Mouse (Mus musculus): ENCODE data around the gene Apaf1.

The Apaf1 gene

GRCm38 (mm10) chr10:91082550-91083392 lies at the start of gene Apaf1, which contains the start of gene Ikbip:
Apaf1 (minus strand) TSS chr10:91082770.
Ikbip (plus strand) TSS chr10:91082940.
- DNase-seq (ENCODE audit: low read depth, low spot score) = peak; percentile 99

- DNase-seq (ENCODE audit: low read depth, low spot score) = no peak
Measured at GRCm38 (mm10) chr10:91131565-91131964, 49.0 kb upstream of the Apaf1 start.

GRCm38 (mm10) chr10:91130792-91131191 lies 48.2 kb upstream of the Apaf1 start:
- no peak for DNase-seq (ENCODE audit: low read depth, low spot score)

GRCm38 (mm10) chr10:91128551-91129160 lies 46.1 kb upstream of the Apaf1 start:
- no peak for DNase-seq (ENCODE audit: low read depth, low spot score)

- no peak for DNase-seq (ENCODE audit: low read depth, low spot score)
Measured at GRCm38 (mm10) chr10:91127395-91127794, 44.8 kb upstream of the Apaf1 start.

GRCm38 (mm10) chr10:91126618-91127355 lies 44.2 kb upstream of the Apaf1 start:
- no peak for DNase-seq (ENCODE audit: low read depth, low spot score)

GRCm38 (mm10) chr10:91123828-91124822 lies 41.6 kb upstream of the Apaf1 start, which contains the start of gene Slc25a3:
Slc25a3 (minus strand) TSS chr10:91124059.
- DNase-seq (ENCODE audit: low read depth, low spot score) = peak; percentile 99

GRCm38 (mm10) chr10:91123281-91123827 lies 40.8 kb upstream of the Apaf1 start:
- DNase-seq (ENCODE audit: low read depth, low spot score) = no peak

- DNase-seq (ENCODE audit: low read depth, low spot score) = no peak
Measured at GRCm38 (mm10) chr10:91122646-91123045, 40.1 kb upstream of the Apaf1 start.

- no peak for DNase-seq (ENCODE audit: low read depth, low spot score)
Measured at GRCm38 (mm10) chr10:91116958-91117357, 34.4 kb upstream of the Apaf1 start.

- DNase-seq (ENCODE audit: low read depth, low spot score) = no peak
Measured at GRCm38 (mm10) chr10:91109841-91110240, 27.3 kb upstream of the Apaf1 start.

- DNase-seq (ENCODE audit: low read depth, low spot score) = no peak
Measured at GRCm38 (mm10) chr10:91105981-91106380, 23.4 kb upstream of the Apaf1 start.

GRCm38 (mm10) chr10:91102799-91103590 lies 20.4 kb upstream of the Apaf1 start:
- DNase-seq (ENCODE audit: low read depth, low spot score) = no peak

GRCm38 (mm10) chr10:91101936-91102335 lies 19.4 kb upstream of the Apaf1 start:
- no peak for DNase-seq (ENCODE audit: low read depth, low spot score)

- no peak for DNase-seq (ENCODE audit: low read depth, low spot score)
Measured at GRCm38 (mm10) chr10:91100101-91100500, 17.5 kb upstream of the Apaf1 start.

GRCm38 (mm10) chr10:91098056-91098455 lies 15.5 kb upstream of the Apaf1 start:
- no peak for DNase-seq (ENCODE audit: low read depth, low spot score)

GRCm38 (mm10) chr10:91094251-91095104 lies 11.9 kb upstream of the Apaf1 start:
- no peak for DNase-seq (ENCODE audit: low read depth, low spot score)

- DNase-seq (ENCODE audit: low read depth, low spot score) = no peak
Measured at GRCm38 (mm10) chr10:91092812-91093211, 10.2 kb upstream of the Apaf1 start.

- DNase-seq (ENCODE audit: low read depth, low spot score) = no peak
Measured at GRCm38 (mm10) chr10:91083393-91083927, 890 bp upstream of the Apaf1 start.

Measured in embryo, embryonic 11.5 days (tissue).